Mouse (Mus musculus): ENCODE data around the gene Fam129b. TPM values are rescaled to one million over a fixed set of nuclear protein-coding genes. Genes with fewer than 3 reads are reported as not detected.

Fam129b gene
- total RNA-seq, 1 experiment from 2014 or later, result 22.0 TPM

GRCm38 (mm10) chr2:32891278-32891677 lies 15.4 kb downstream of the Fam129b start:
- DNase-seq, result no peak

- no peak for DNase-seq
These were observed 16.6 kb downstream of the Fam129b start for GRCm38 (mm10) chr2:32892490-32892889.

- no peak for DNase-seq
These were observed 18.2 kb downstream of the Fam129b start for GRCm38 (mm10) chr2:32894097-32894496.

GRCm38 (mm10) chr2:32895606-32896106 lies 19.7 kb downstream of the Fam129b start:
- no peak for DNase-seq

- DNase-seq, result no peak
These were observed 20.7 kb downstream of the Fam129b start for GRCm38 (mm10) chr2:32896507-32897147.

- no peak for DNase-seq
These were observed 23.1 kb downstream of the Fam129b start for GRCm38 (mm10) chr2:32898983-32899382.

- no peak for DNase-seq
These were observed 26.2 kb downstream of the Fam129b start for GRCm38 (mm10) chr2:32902126-32902525.

GRCm38 (mm10) chr2:32903470-32903869 lies 27.6 kb downstream of the Fam129b start:
- no peak for DNase-seq

- no peak for DNase-seq
These were observed 28.7 kb downstream of the Fam129b start for GRCm38 (mm10) chr2:32904637-32905036.

GRCm38 (mm10) chr2:32905297-32905696 lies 29.4 kb downstream of the Fam129b start:
- DNase-seq, result no peak

- no peak for DNase-seq
These were observed 31.5 kb downstream of the Fam129b start for GRCm38 (mm10) chr2:32907442-32907841.

GRCm38 (mm10) chr2:32908272-32908671 lies 32.4 kb downstream of the Fam129b start:
- DNase-seq, result peak; percentile 53

GRCm38 (mm10) chr2:32908796-32909195 lies 32.9 kb downstream of the Fam129b start:
- no peak for DNase-seq

GRCm38 (mm10) chr2:32911639-32912182 lies 35.8 kb downstream of the Fam129b start:
- DNase-seq, result no peak

- peak; percentile 90 for DNase-seq
These were observed 36.4 kb downstream of the Fam129b start for GRCm38 (mm10) chr2:32912210-32912804.

- peak; percentile 66 for DNase-seq
These were observed 38.4 kb downstream of the Fam129b start for GRCm38 (mm10) chr2:32914362-32914761.

- peak; percentile 75 for DNase-seq
These were observed 39.0 kb downstream of the Fam129b start for GRCm38 (mm10) chr2:32914896-32915295.

GRCm38 (mm10) chr2:32917526-32917925 lies 41.6 kb downstream of the Fam129b start:
- peak; percentile 75 for DNase-seq

GRCm38 (mm10) chr2:32918391-32918790 lies 42.5 kb downstream of the Fam129b start:
- no peak for DNase-seq

- no peak for DNase-seq
These were observed 45.3 kb downstream of the Fam129b start for GRCm38 (mm10) chr2:32921235-32921634.

- DNase-seq, result no peak
These were observed 46.0 kb downstream of the Fam129b start for GRCm38 (mm10) chr2:32921801-32922380.

GRCm38 (mm10) chr2:32922564-32922963 lies 46.6 kb downstream of the Fam129b start:
- no peak for DNase-seq

- DNase-seq, result no peak
These were observed 47.8 kb downstream of the Fam129b start for GRCm38 (mm10) chr2:32923551-32924250.
